ENCODE assay signal across 9 mouse cellular contexts in the genomic region with DNA sequence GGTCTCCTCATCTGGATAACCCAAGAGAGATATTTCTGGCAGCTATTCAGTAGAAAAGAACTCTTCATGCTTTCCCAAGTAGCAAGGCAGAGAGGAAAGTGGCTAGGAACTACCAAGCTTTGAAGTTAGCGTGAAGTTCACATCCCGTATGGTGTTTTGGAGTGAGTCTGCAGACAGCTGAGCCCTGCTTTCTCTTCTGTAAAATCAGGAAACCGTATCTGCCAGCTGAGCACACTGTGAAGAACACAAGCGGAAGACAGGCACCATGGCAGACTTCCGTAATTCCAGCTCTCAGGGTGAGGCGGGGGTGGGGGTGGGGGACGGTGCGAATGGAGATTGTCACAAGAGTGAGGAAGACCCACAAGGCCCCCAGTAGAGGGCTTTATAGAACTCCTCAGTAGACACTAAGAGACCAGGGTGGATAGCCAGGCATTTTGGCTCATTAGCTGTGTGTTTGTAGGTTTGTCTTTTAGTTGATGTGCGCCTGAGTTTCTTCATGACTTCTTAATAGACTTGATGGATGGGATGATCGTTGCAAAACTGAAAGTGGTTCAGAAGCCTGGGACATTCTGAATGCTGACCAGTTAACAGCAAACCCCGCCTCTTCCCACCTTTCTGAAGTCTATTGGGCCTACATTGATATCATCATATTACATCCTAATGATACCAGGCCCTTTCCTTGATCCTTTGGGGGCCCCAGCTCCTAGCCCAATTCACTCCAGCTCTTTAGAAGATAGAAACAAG.
DNase-seq lines count a peak whose midpoint lies in the region; ATAC-seq lines count a peak whose summit lies in the region.
"Had no signal": no experiment of that assay in that cellular context is flagged by ENCODE, and none has a peak within 500 bp of the region (broad histone marks: within the 10 kb centered on the region; RNA-seq: fewer than 3 reads in every experiment).

No protein-coding gene starts in this region.

- H3K4me3 ChIP-seq in heart, embryonic 13.5 days: no peak overlapping the region

- no peak overlapping the region for H3K9ac ChIP-seq in heart, embryonic 13.5 days

- H3K4me2 ChIP-seq in heart, embryonic 13.5 days: no peak overlapping the region

- no peak for DNase-seq in heart, postnatal 25 days (ENCODE audit: low spot score)
- DNase-seq in right cerebral cortex, postnatal 10 days (ENCODE audit: low spot score in 2 of 2): peak; percentile 50 to 65
- DNase-seq in right cerebral cortex, postnatal 14 days: no peak
- peak; percentile 33 for DNase-seq in splenic B cell, adult 2 months (ENCODE audit: low read depth, low spot score)
- no peak for DNase-seq in cerebellum, postnatal 25 days
- no peak for DNase-seq in cerebellum, postnatal 4 days (ENCODE audit: low spot score in 2 of 2)
- DNase-seq: cerebellum, postnatal 14 days had no signal

- no peaks in the 10 kb centered on the region for H3K9me3 ChIP-seq in heart, embryonic 13.5 days

- no peaks in the 10 kb centered on the region for H3K36me3 ChIP-seq in heart, embryonic 13.5 days
- no peaks in the 10 kb centered on the region for H3K36me3 ChIP-seq in splenic B cell, adult 2 months (ENCODE audit: control insufficient read depth, insufficient read depth, low read length, poor library complexity, severe bottlenecking)

- no peak for ATAC-seq in heart, embryonic 13.5 days (ENCODE audit: extremely low read depth, insufficient number of reproducible peaks, low FRiP score, low TSS enrichment)
- ATAC-seq in inflammation-experienced regulatory T-cells, adult 6 months: peak; percentile 37

- WGBS in heart, embryonic 13.5 days: 61% methylated on average over 11 of the region's 11 CpGs

- no peaks in the 10 kb centered on the region for H3K27me3 ChIP-seq in heart, embryonic 13.5 days (replicated peaks)
- no peaks in the 10 kb centered on the region for H3K27me3 ChIP-seq in splenic B cell, adult 2 months (ENCODE audit: control insufficient read depth, insufficient read depth, low read length, poor library complexity, severe bottlenecking)

- H3K4me1 ChIP-seq in heart, embryonic 13.5 days: 0 out of 2 replicates have a peak, but pooled peaks cover 5% of the 10 kb centered on the region

- intact Hi-C loops in heart, postnatal 25 days (cut with DNase I): no loop called here

- H3K27ac ChIP-seq in heart, embryonic 13.5 days (replicated peaks): 0 out of 2 replicates have a peak overlapping the region, but pooled peaks have one; percentile 20

Comparison
In these comparisons a context has a peak if more than half of its experiments do, and no peak if none do; other contexts are left out.
1. DNase-seq: peak in right cerebral cortex, postnatal 10 days (2 of 2) and splenic B cell, adult 2 months (single experiment); none in heart, postnatal 25 days (single experiment), right cerebral cortex, postnatal 14 days (single experiment), cerebellum, postnatal 25 days (0 of 2) and cerebellum, postnatal 4 days (0 of 2).